Mouse (Mus musculus) intestine, embryonic 14.5 days (tissue): ENCODE results near the gene Psmd11. TPM values are rescaled to one million over a fixed set of nuclear protein-coding genes. Genes with fewer than 3 reads are reported as not detected.
"Not testable (repeated sequence)": the region's sequence is repeated elsewhere in the genome, so short reads cannot be mapped to it uniquely, and the experiment has no call there.

Experiments
- ATAC-seq: fragments of 200-750 bp; cut with Nextera tagmentation; replicated peaks from 2 replicates; pipeline ENCODE4 v1.8.0; 2017; ENCODE audit warnings: low read depth, moderate number of reproducible peaks, moderate TSS enrichment, moderate library complexity; ENCODE audit not compliant: low FRiP score, low TSS enrichment
- DNase-seq: peaks from one replicate; pipeline ENCODE4 v3.0.0-alpha.2; 2018; ENCODE audit warnings: low spot score
- H3K27ac ChIP-seq: fragments of 300-500 bp; sonication (generic); 2 replicates; pipeline ENCODE4 v1.5.1; 2014; ENCODE audit warnings: low read depth, mild to moderate bottlenecking, control low read depth
- H3K27me3 ChIP-seq: fragments of 300-500 bp; sonication (generic); replicated peaks from 2 replicates; pipeline ENCODE4 v1.6.1; 2014; ENCODE audit warnings: low read length, control low read depth; ENCODE audit not compliant: control insufficient read depth, insufficient read depth
- H3K36me3 ChIP-seq: fragments of 300-500 bp; sonication (generic); 2 replicates; pipeline ENCODE4 v1.6.1; 2014; ENCODE audit warnings: low read length, control low read depth; ENCODE audit not compliant: control insufficient read depth, insufficient read depth
- H3K4me1 ChIP-seq: fragments of 300-500 bp; sonication (generic); replicated peaks from 2 replicates; pipeline ENCODE4 v1.6.1; 2014; ENCODE audit warnings: low read length, control low read depth, mixed read lengths; ENCODE audit not compliant: control insufficient read depth, insufficient read depth
- H3K4me2 ChIP-seq: fragments of 300-500 bp; sonication (generic); 2 replicates; pipeline ENCODE4 v1.6.1; 2014; ENCODE audit warnings: low read length
- H3K4me3 ChIP-seq: fragments of 300-500 bp; sonication (generic); 2 replicates; pipeline ENCODE4 v1.5.1; 2014; ENCODE audit warnings: low read depth, low read length, control low read depth, mixed read lengths
- H3K9ac ChIP-seq: fragments of 300-500 bp; sonication (generic); 2 replicates; pipeline ENCODE4 v1.6.1; 2014; ENCODE audit warnings: mild to moderate bottlenecking, low read length
- H3K9me3 ChIP-seq: fragments of 300-500 bp; sonication (generic); 2 replicates; pipeline ENCODE4 v1.6.1; 2016; ENCODE audit warnings: low read length, control low read depth; ENCODE audit not compliant: control insufficient read depth
- WGBS: fragments of 180-500 bp; shearing (Covaris S2); extraction: QIAGEN DNeasy Blood & Tissue Kit; methylation state at CpG from one replicate; pipeline ENCODE4 v1.1.7; 2014; 5-methylcytosine and 5-hydroxymethylcytosine counted together
- polyA plus RNA-seq: library from polyadenylated mRNA; unstranded; fragments of >200 nt; fragmentation: Nextera tagmentation; extraction: Ambion mirVana; gene quantifications from 2 replicates; pipeline ENCODE4 v1.2.1, GENCODE M21; 2014

Gene Psmd11
- polyA plus RNA-seq, 1 experiment from 2014 or later = 275 TPM

GRCm38 (mm10) chr11:80446916-80447315 lies 18.5 kb downstream of the Psmd11 start:
- Histone ChIP-seq H3K4me3 (no peak overlapping the region), H3K4me1 (no peaks in the 10 kb centered on the region), H3K9me3 (no peaks in the 10 kb centered on the region), H3K9ac (no peak overlapping the region), H3K27me3 (no peaks in the 10 kb centered on the region), H3K36me3 (peaks cover 81% of the 10 kb centered on the region), H3K4me2 (no peak overlapping the region), H3K27ac (no peak overlapping the region)
- ATAC-seq (no peak), DNase-seq (no peak)
- WGBS = 89% methylated on average over 3 of the region's 3 CpGs

GRCm38 (mm10) chr11:80449859-80450258 lies 21.4 kb downstream of the Psmd11 start:
- H3K4me3 ChIP-seq = no peak overlapping the region
- no peaks in the 10 kb centered on the region for H3K9me3 ChIP-seq
- no peak overlapping the region for H3K27ac ChIP-seq
- no peak overlapping the region for H3K9ac ChIP-seq
- no peaks in the 10 kb centered on the region for H3K4me1 ChIP-seq
- H3K4me2 ChIP-seq = no peak overlapping the region
- H3K36me3 ChIP-seq = peaks cover 78% of the 10 kb centered on the region
- no peaks in the 10 kb centered on the region for H3K27me3 ChIP-seq
- DNase-seq (no peak), ATAC-seq (no peak)
- WGBS = 89% methylated on average over 2 of the region's 2 CpGs

- peaks cover 75% of the 10 kb centered on the region for H3K36me3 ChIP-seq
- 89% methylated on average over 3 of the region's 3 CpGs for WGBS
- DNase-seq = no peak
- no peak for ATAC-seq
- H3K27me3 ChIP-seq = no peaks in the 10 kb centered on the region
- H3K4me3 ChIP-seq = no peak overlapping the region
- no peaks in the 10 kb centered on the region for H3K9me3 ChIP-seq
- H3K27ac ChIP-seq = no peak overlapping the region
- no peak overlapping the region for H3K9ac ChIP-seq
- H3K4me2 ChIP-seq = no peak overlapping the region
- H3K4me1 ChIP-seq = no peaks in the 10 kb centered on the region
These were observed 23.8 kb downstream of the Psmd11 start for GRCm38 (mm10) chr11:80452242-80452641.

GRCm38 (mm10) chr11:80453198-80453597 lies 24.8 kb downstream of the Psmd11 start:
- H3K4me2 ChIP-seq = no peak overlapping the region
- DNase-seq (no peak), ATAC-seq (no peak)
- peaks cover 75% of the 10 kb centered on the region for H3K36me3 ChIP-seq
- H3K4me1 ChIP-seq = no peaks in the 10 kb centered on the region
- H3K27me3 ChIP-seq = no peaks in the 10 kb centered on the region
- H3K9me3 ChIP-seq = no peaks in the 10 kb centered on the region
- H3K27ac ChIP-seq = no peak overlapping the region
- no peak overlapping the region for H3K9ac ChIP-seq
- H3K4me3 ChIP-seq = no peak overlapping the region
- 100% methylated on average over 1 of the region's 1 CpGs for WGBS

GRCm38 (mm10) chr11:80463605-80464130 lies 35.3 kb downstream of the Psmd11 start:
- not testable (repeated sequence) for H3K27me3 ChIP-seq, H3K27ac ChIP-seq, H3K4me1 ChIP-seq, DNase-seq, H3K4me3 ChIP-seq, H3K4me2 ChIP-seq, H3K9ac ChIP-seq, H3K9me3 ChIP-seq, ATAC-seq
- peaks cover 91% of the 10 kb centered on the region for H3K36me3 ChIP-seq
- 86% methylated on average over 4 of the region's 4 CpGs for WGBS

GRCm38 (mm10) chr11:80471836-80472605 lies 43.6 kb downstream of the Psmd11 start:
- WGBS = 84% methylated on average over 16 of the region's 16 CpGs
- H3K36me3 ChIP-seq = peaks cover 63% of the 10 kb centered on the region

GRCm38 (mm10) chr11:80474175-80474691 lies 45.8 kb downstream of the Psmd11 start:
- H3K4me3 ChIP-seq = no peak overlapping the region
- H3K4me2 ChIP-seq = no peak overlapping the region
- no peaks in the 10 kb centered on the region for H3K27me3 ChIP-seq
- 68% methylated on average over 2 of the region's 2 CpGs for WGBS
- H3K4me1 ChIP-seq = peaks cover 16% of the 10 kb centered on the region; the same call in 1 of the 2 replicates
- no peak overlapping the region for H3K27ac ChIP-seq
- DNase-seq = no peak
- H3K9me3 ChIP-seq = no peaks in the 10 kb centered on the region
- no peak for ATAC-seq
- no peak overlapping the region for H3K9ac ChIP-seq
- peaks cover 41% of the 10 kb centered on the region for H3K36me3 ChIP-seq

More at GRCm38 (mm10) chr11:80471836-80472605, 43.6 kb downstream of the Psmd11 start:
- Histone ChIP-seq H3K27me3 (no peaks in the 10 kb centered on the region), H3K27ac (no peak overlapping the region), H3K9me3 (no peaks in the 10 kb centered on the region), H3K4me2 (no peak overlapping the region), H3K9ac (no peak overlapping the region), H3K4me3 (no peak overlapping the region), H3K4me1 (0 out of 2 replicates have a peak, but pooled peaks cover 2% of the 10 kb centered on the region)
- no peak for ATAC-seq
- no peak for DNase-seq

GRCm38 (mm10) chr11:80474846-80475245 lies 46.4 kb downstream of the Psmd11 start:
- DNase-seq = no peak

More at GRCm38 (mm10) chr11:80474846-80475245, 46.4 kb downstream of the Psmd11 start:
- Histone ChIP-seq H3K36me3 (peaks cover 35% of the 10 kb centered on the region), H3K4me2 (no peak overlapping the region), H3K9ac (no peak overlapping the region), H3K27me3 (no peaks in the 10 kb centered on the region), H3K27ac (no peak overlapping the region), H3K4me1 (peaks cover 19% of the 10 kb centered on the region; the same call in 1 of the 2 replicates), H3K9me3 (no peaks in the 10 kb centered on the region), H3K4me3 (no peak overlapping the region)
- WGBS = 93% methylated on average over 11 of the region's 11 CpGs
- no peak for ATAC-seq
